ENCODE assay signal across 16 mouse cellular contexts in genomic region chr12:100875960-100876359, GRCm38 (mm10).
"Had no signal": no experiment of that assay in that cellular context is flagged by ENCODE, and none has a peak within 500 bp of the region (broad histone marks: within the 10 kb centered on the region; RNA-seq: fewer than 3 reads in every experiment).

No protein-coding gene starts in this region.

- DNase-seq: lung, embryonic 14.5 days; lung, postnatal 10 days; lung, postnatal 4 days; midbrain, embryonic 14.5 days; retina, postnatal 1 day; right cerebral cortex, postnatal 4 days; spleen, adult 18-20 months; thymus, adult 18-20 months; thymus, postnatal 14 days; thymus, postnatal 36 days had no signal

- H3K27ac ChIP-seq: midbrain, embryonic 10.5 days; midbrain, embryonic 12.5 days; neural tube, embryonic 13.5 days; neural tube, embryonic 15.5 days had no signal

- H3K4me3 ChIP-seq: midbrain, embryonic 10.5 days; midbrain, embryonic 12.5 days; myocyte; neural tube, embryonic 13.5 days; neural tube, embryonic 15.5 days had no signal

- ATAC-seq: midbrain, embryonic 16.5 days had no signal
